Mouse (Mus musculus) megakaryocyte, embryonic 14.5 days (primary cell): ENCODE results near the gene Capn11.

Source experiments
- FLI1 ChIP-seq: IDR thresholded peaks from 2 replicates; pipeline ENCODE4 v1.6.1; 2012; ENCODE audit warnings: low read length, inconsistent platforms, mixed read lengths
- GATA1 ChIP-seq: IDR thresholded peaks from 3 replicates; pipeline ENCODE4 v1.6.1; 2012; ENCODE audit warnings: mixed read lengths, low read length, inconsistent platforms, borderline replicate concordance

- TF ChIP-seq GATA1 (no peak), FLI1 (no peak)
Observed at GRCm38 (mm10) chr17:45593479-45593878, 65.6 kb downstream of the Capn11 start.
